Mouse (Mus musculus): ENCODE results near the gene Pbx1.

- TF ChIP-seq POLR2A (IDR thresholded peaks at IDR 0.05; ENCODE audit: control insufficient read depth in 1 of 2, insufficient read depth in 1 of 2, low read depth in 1 of 2, low read length in 2 of 2, poor library complexity in 1 of 2) (no peak), TCF12 (IDR thresholded peaks at IDR 0.05; ENCODE audit: low read depth, low read length) (no peak)
These were observed 76.0 kb downstream of the Pbx1 start for GRCm38 (mm10) chr1:168355985-168356556.

Data from MEL (cell line).